Mouse (Mus musculus) heart, embryonic 11.5 days (tissue): ENCODE measurements around the gene Rps19bp1. TPM values are rescaled to one million over a fixed set of nuclear protein-coding genes. Genes with fewer than 3 reads are reported as not detected.

Source experiments
- ATAC-seq: fragments of 200-750 bp; cut with Nextera tagmentation; replicated peaks from 2 replicates; pipeline ENCODE4 v1.8.0; 2017; ENCODE audit warnings: moderate library complexity; ENCODE audit not compliant: insufficient number of reproducible peaks, low FRiP score, low TSS enrichment
- H3K27ac ChIP-seq: fragments of 300-500 bp; sonication (generic); 2 replicates; pipeline ENCODE4 v1.5.1; 2014; ENCODE audit warnings: mild to moderate bottlenecking, low read depth, low read length
- H3K27me3 ChIP-seq: fragments of 300-500 bp; sonication (generic); 2 replicates; pipeline ENCODE4 v1.6.1; 2014; ENCODE audit warnings: mild to moderate bottlenecking, low read length, mixed read lengths; ENCODE audit not compliant: control insufficient read depth, insufficient read depth
- H3K36me3 ChIP-seq: fragments of 300-500 bp; sonication (generic); 2 replicates; pipeline ENCODE4 v1.6.1; 2014; ENCODE audit warnings: mild to moderate bottlenecking, low read length, moderate library complexity, mixed read lengths; ENCODE audit not compliant: control insufficient read depth, insufficient read depth
- H3K4me1 ChIP-seq: fragments of 300-500 bp; sonication (generic); 2 replicates; pipeline ENCODE4 v1.6.1; 2014; ENCODE audit warnings: low read length; ENCODE audit not compliant: control insufficient read depth, insufficient read depth
- H3K4me2 ChIP-seq: fragments of 300-500 bp; sonication (generic); 2 replicates; pipeline ENCODE4 v1.6.1; 2014; ENCODE audit warnings: mild to moderate bottlenecking, moderate library complexity
- H3K4me3 ChIP-seq: fragments of 300-500 bp; sonication (generic); 2 replicates; pipeline ENCODE4 v1.5.1; 2014; ENCODE audit warnings: low read depth, low read length
- H3K9ac ChIP-seq: fragments of 300-500 bp; sonication (generic); 2 replicates; pipeline ENCODE4 v1.6.1; 2014; ENCODE audit warnings: mild to moderate bottlenecking, low read depth, low read length, moderate library complexity
- H3K9me3 ChIP-seq: fragments of 300-500 bp; sonication (generic); replicated peaks from 2 replicates; pipeline ENCODE4 v1.6.1; 2016; ENCODE audit warnings: low read length; ENCODE audit not compliant: control insufficient read depth
- WGBS: fragments of 180-500 bp; shearing (Covaris S2); extraction: QIAGEN DNeasy Blood & Tissue Kit; methylation state at CpG from one replicate; pipeline ENCODE4 v1.1.7; 2014; ENCODE audit not compliant: insufficient replicate concordance; 5-methylcytosine and 5-hydroxymethylcytosine counted together
- polyA plus RNA-seq: library from polyadenylated mRNA; unstranded; fragments of >200 nt; fragmentation: Nextera tagmentation; extraction: Ambion mirVana; gene quantifications from 2 replicates; pipeline ENCODE4 v1.2.1, GENCODE M21; 2014

The Rps19bp1 gene
- polyA plus RNA-seq, 1 experiment from 2014 or later = 53.8 TPM

- ATAC-seq = no peak
- H3K9ac ChIP-seq = no peak overlapping the region
- 14% methylated on average over 6 of the region's 6 CpGs for WGBS
- peaks cover 28% of the 10 kb centered on the region for H3K27me3 ChIP-seq
- no peaks in the 10 kb centered on the region for H3K36me3 ChIP-seq
- H3K9me3 ChIP-seq = no peaks in the 10 kb centered on the region
- no peak overlapping the region for H3K27ac ChIP-seq
- no peaks in the 10 kb centered on the region for H3K4me1 ChIP-seq
- H3K4me3 ChIP-seq = no peak overlapping the region
- no peak overlapping the region for H3K4me2 ChIP-seq
Observed at GRCm38 (mm10) chr15:80280646-80281045, 16.5 kb upstream of the Rps19bp1 start.

GRCm38 (mm10) chr15:80279053-80279452, 14.9 kb upstream of the Rps19bp1 start:
- H3K9ac ChIP-seq = no peak overlapping the region
- no peak overlapping the region for H3K27ac ChIP-seq
- WGBS = 60% methylated on average over 2 of the region's 2 CpGs
- no peaks in the 10 kb centered on the region for H3K9me3 ChIP-seq
- no peak overlapping the region for H3K4me2 ChIP-seq
- H3K36me3 ChIP-seq = no peaks in the 10 kb centered on the region
- peaks cover 19% of the 10 kb centered on the region for H3K27me3 ChIP-seq
- no peak for ATAC-seq
- H3K4me3 ChIP-seq = no peak overlapping the region
- H3K4me1 ChIP-seq = no peaks in the 10 kb centered on the region

- Histone ChIP-seq H3K9ac (no peak overlapping the region), H3K4me2 (no peak overlapping the region), H3K9me3 (no peaks in the 10 kb centered on the region), H3K27ac (no peak overlapping the region), H3K36me3 (no peaks in the 10 kb centered on the region), H3K4me3 (no peak overlapping the region), H3K27me3 (peaks cover 17% of the 10 kb centered on the region), H3K4me1 (no peaks in the 10 kb centered on the region)
- ATAC-seq = no peak
- 42% methylated on average over 5 of the region's 5 CpGs for WGBS
Observed at GRCm38 (mm10) chr15:80278121-80278759, 14.1 kb upstream of the Rps19bp1 start.

GRCm38 (mm10) chr15:80277625-80278024, 13.5 kb upstream of the Rps19bp1 start:
- WGBS = 0% methylated on average over 6 of the region's 6 CpGs

GRCm38 (mm10) chr15:80277107-80277506, 13.0 kb upstream of the Rps19bp1 start:
- Histone ChIP-seq H3K4me3 (no peak overlapping the region), H3K4me2 (no peak overlapping the region), H3K9ac (no peak overlapping the region), H3K4me1 (no peaks in the 10 kb centered on the region), H3K27me3 (peaks cover 16% of the 10 kb centered on the region; the same call in 1 of the 2 replicates), H3K9me3 (no peaks in the 10 kb centered on the region), H3K27ac (no peak overlapping the region), H3K36me3 (no peaks in the 10 kb centered on the region)
- no peak for ATAC-seq
- 40% methylated on average over 9 of the region's 9 CpGs for WGBS

More at GRCm38 (mm10) chr15:80277625-80278024, 13.5 kb upstream of the Rps19bp1 start:
- Histone ChIP-seq H3K4me2 (no peak overlapping the region), H3K27me3 (peaks cover 15% of the 10 kb centered on the region), H3K4me3 (no peak overlapping the region), H3K9me3 (no peaks in the 10 kb centered on the region), H3K27ac (no peak overlapping the region), H3K4me1 (no peaks in the 10 kb centered on the region), H3K36me3 (no peaks in the 10 kb centered on the region), H3K9ac (no peak overlapping the region)
- no peak for ATAC-seq

- Histone ChIP-seq H3K9ac (no peak overlapping the region), H3K4me1 (no peaks in the 10 kb centered on the region), H3K4me3 (no peak overlapping the region), H3K4me2 (no peak overlapping the region), H3K27ac (no peak overlapping the region), H3K9me3 (no peaks in the 10 kb centered on the region), H3K36me3 (no peaks in the 10 kb centered on the region), H3K27me3 (0 out of 2 replicates have a peak, but pooled peaks cover 14% of the 10 kb centered on the region)
- 67% methylated on average over 3 of the region's 3 CpGs for WGBS
- ATAC-seq = no peak
Observed at GRCm38 (mm10) chr15:80271858-80272396, 7.8 kb upstream of the Rps19bp1 start.

- WGBS = 1% methylated on average over 2 of the region's 2 CpGs
- Histone ChIP-seq H3K36me3 (no peaks in the 10 kb centered on the region), H3K4me2 (no peak overlapping the region), H3K4me1 (peaks cover 9% of the 10 kb centered on the region), H3K27ac (no peak overlapping the region), H3K27me3 (no peaks in the 10 kb centered on the region), H3K9me3 (no peaks in the 10 kb centered on the region), H3K9ac (no peak overlapping the region), H3K4me3 (no peak overlapping the region)
- no peak for ATAC-seq
Observed at GRCm38 (mm10) chr15:80266281-80266680, 2.2 kb upstream of the Rps19bp1 start.

- 79% methylated on average over 7 of the region's 7 CpGs for WGBS
- Histone ChIP-seq H3K9ac (no peak overlapping the region), H3K36me3 (peaks cover 14% of the 10 kb centered on the region), H3K4me3 (no peak overlapping the region), H3K9me3 (no peaks in the 10 kb centered on the region), H3K27ac (no peak overlapping the region), H3K4me1 (peaks cover 24% of the 10 kb centered on the region), H3K27me3 (no peaks in the 10 kb centered on the region), H3K4me2 (no peak overlapping the region)
- ATAC-seq = no peak
Observed at GRCm38 (mm10) chr15:80261100-80261499, 3.0 kb downstream of the Rps19bp1 start.

GRCm38 (mm10) chr15:80260677-80261076, 3.4 kb downstream of the Rps19bp1 start:
- H3K4me1 ChIP-seq = peaks cover 24% of the 10 kb centered on the region
- H3K9me3 ChIP-seq = no peaks in the 10 kb centered on the region
- H3K27me3 ChIP-seq = no peaks in the 10 kb centered on the region
- WGBS = 12% methylated on average over 3 of the region's 3 CpGs
- no peak overlapping the region for H3K9ac ChIP-seq
- H3K27ac ChIP-seq = no peak overlapping the region
- no peak overlapping the region for H3K4me3 ChIP-seq
- H3K36me3 ChIP-seq = peaks cover 14% of the 10 kb centered on the region
- no peak for ATAC-seq
- no peak overlapping the region for H3K4me2 ChIP-seq
